Mouse (Mus musculus): Measurements from ENCODE around the gene Agap2.
A peak's percentile ranks its signal among the peaks of the same experiment; 100 is the strongest.
"Not testable (repeated sequence)": the region's sequence is repeated elsewhere in the genome, so short reads cannot be mapped to it uniquely, and the experiment has no call there.

Agap2 gene

DNA sequence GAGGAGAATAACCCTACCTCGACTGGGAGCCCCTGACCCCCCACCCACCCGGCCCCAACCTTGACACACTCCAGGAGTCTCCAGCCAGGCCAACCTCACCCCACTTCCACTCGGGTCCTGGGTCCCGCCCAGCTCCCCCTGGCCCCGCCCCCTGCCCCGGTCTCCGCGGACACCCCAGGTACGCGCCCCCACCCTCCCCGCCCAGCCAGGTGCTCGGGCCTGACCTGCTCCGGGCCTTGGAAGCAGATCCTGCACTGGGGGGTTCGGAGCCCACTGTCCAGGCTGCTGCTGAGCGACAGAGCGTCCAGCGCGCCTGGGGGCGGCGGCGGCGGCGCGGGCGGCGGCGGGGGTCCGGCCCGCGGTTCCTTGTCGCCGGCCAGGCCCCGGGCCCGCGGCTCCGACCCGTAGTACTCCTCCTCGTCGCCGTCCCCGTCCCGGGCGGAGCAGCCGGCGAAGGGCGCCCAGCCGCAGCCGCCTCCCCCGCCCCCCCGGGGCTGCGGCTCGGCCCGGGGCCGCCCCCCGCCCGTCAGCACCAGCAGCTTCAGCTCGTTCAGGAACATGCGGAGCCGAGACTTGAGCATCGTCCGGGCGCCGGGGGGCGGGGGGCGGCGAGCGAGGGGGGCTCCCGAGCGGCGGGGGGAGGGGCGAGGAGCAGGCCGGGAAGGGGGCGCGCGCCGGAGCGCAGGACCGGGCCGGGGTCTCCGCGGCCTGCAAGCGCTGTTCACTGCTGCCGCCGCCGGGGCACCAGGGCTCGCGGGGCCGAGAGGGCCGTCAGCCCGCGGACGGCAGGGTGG lies 15.7 kb upstream of the Agap2 start:
- DNase-seq (ENCODE audit: low spot score), result peak; percentile 28

DNA sequence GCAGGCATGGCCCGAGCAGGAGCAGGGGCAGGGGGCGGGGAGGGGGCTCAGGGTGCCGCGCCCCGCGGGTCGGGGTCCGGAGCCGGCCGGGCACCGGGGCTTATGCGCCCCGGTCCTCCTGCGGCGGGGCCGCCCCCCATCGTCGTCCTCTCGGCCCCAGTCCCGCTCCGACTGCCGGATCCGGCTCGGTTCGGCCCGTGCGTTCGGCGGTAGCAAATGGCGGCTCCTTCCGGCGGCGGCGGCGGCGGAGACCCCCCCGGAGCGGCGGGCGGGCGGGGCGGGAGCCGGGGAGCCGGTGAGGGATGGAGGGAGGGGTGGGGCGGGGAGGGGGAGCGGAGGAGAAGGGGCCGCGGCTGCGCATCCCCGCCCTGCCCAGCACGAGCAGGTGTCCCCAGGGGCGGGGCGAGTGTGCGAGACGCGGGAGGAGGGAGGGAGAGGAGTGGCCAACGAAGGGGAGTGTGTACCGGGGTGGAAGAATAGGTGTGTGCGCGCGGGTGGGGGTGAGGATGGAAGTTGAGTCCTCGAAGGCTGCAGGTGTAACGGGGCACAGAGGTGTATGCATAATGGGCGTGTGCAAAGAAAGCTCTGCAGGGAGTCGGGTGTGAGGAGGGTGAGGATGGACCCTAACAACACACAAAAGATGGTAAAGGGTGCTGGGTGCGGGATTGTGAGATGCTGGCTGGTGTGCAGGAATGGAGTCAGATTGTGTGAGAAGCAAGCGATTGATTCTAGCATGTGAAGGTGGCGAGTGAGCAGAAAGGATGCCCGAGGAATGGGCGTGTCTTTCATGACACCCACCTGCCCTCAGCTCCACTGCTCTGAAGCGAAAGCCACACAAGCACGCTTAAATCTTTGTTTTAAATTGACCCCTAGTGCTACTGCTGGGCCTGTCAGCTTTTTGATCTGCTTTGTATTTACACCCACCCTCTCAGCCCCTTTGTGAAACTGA lies 14.8 kb upstream of the Agap2 start, which contains the start of gene March9:
Gene March9, minus strand, starts transcription at position 217 of the 949 bp plus-strand sequence.
- peak; percentile 76 for DNase-seq (ENCODE audit: low spot score)

DNA sequence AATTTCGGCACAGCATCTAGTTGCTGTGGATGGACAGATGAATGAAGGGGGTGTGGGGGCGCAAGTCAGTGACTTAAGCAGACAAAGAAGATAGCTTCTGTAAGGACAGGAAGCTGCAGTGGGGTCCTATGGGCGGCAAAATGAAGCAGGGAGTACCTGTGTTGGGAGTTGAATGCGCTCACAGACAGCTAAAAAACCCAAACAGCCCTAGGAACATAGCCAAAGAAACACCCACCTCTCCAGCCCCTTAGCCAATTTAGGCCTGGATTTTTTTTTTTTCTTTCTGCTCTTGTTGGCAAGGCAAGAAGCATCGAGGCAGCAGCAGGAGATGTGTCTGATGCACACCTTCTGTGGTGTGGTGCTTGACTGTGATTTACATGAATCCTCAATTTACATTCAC lies 14.0 kb upstream of the Agap2 start:
- DNase-seq (ENCODE audit: low spot score), result no peak

DNA sequence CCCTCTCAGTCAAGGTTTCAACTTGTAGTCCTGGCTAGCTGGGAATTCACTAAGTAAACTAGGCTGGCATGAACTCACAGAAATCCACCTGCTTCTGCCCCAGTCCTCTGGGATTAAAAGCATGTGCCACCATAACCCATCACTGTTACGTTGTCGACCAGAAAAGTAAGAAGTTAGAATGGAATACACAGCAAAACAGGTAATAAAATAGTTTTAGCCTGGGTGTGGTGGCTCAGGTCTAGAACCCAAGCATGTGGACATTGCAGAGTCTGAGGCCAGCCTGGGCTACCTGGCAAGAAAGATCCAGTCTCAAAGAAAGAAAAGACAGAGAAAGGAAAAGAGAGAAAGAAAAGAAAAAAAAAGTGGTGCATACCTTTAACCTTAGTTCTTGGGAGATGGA lies 13.6 kb upstream of the Agap2 start:
- DNase-seq (ENCODE audit: low spot score), result no peak

DNA sequence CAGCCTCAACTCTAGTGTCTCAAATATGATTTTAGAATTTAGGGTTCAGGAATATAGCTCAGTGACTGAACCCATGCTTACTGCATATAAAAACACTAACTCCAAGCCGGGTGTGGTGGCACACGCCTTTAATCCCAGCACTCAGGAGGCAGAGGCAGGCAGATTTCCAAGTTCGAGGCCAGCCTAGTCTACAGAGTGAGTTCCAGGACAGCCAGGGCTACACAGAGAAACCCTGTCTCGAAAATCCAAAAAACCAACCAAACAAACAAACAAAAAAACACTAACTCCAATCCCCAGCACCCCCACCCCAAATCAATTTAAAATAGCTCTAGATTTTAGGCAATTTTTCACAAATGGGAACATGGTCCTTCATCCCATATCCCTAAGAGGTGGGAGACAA lies 13.0 kb upstream of the Agap2 start:
- not testable (repeated sequence) for DNase-seq (ENCODE audit: low spot score)

DNA sequence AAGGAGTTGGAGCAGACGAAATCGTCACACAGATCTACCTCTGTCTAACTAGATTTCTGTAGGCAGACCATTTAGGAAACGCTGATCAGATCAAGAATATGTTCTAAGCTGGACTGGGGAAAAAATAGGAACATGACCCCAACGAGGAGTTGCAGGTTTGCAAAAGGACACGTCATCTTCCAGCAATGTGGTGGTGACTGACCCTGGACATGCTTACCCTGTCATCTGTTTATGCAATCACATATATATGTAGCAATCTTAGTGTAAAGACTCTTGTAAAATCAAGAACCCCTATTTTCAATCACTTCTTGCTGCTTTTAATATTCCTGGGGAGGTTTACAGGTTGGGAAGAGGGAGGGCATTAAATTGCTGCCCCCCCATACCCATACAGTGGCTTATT lies 12.6 kb upstream of the Agap2 start:
- DNase-seq (ENCODE audit: low spot score), result no peak

DNA sequence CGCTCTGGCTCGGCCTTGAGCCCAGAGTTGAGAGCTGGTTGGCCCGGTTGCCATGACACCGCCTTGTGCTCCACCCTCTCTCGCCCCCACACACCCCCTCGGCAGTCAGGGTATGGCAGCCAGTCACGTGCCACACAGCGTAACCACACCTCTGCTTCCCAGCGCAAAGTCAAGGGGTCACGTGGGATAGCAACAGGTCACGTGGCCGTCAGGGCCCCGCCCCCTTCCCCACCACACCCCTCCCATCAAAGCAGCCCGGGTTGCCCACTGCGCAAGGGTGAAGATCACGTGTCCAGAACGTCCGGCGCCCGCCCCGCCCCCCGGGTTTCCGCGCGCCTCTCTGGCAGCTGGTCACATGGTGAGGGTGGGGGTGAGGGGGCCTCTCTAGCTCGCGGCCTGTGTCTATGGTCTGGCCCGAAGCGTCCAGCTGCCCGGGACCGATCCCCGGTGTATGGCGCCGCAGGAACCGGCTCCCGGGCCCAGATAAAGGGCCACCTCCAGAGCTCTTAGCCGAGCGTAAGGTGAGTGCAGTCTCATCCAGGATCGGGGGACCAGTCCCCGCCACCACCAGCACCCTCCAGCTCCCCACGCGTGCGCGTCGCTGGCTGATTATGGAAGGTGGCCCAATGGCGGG lies 11.7 kb upstream of the Agap2 start, which contains the start of gene Cdk4:
Gene Cdk4, plus strand, starts transcription at position 296 of the 634 bp plus-strand sequence.
- DNase-seq (ENCODE audit: low spot score), result peak; percentile 99

DNA sequence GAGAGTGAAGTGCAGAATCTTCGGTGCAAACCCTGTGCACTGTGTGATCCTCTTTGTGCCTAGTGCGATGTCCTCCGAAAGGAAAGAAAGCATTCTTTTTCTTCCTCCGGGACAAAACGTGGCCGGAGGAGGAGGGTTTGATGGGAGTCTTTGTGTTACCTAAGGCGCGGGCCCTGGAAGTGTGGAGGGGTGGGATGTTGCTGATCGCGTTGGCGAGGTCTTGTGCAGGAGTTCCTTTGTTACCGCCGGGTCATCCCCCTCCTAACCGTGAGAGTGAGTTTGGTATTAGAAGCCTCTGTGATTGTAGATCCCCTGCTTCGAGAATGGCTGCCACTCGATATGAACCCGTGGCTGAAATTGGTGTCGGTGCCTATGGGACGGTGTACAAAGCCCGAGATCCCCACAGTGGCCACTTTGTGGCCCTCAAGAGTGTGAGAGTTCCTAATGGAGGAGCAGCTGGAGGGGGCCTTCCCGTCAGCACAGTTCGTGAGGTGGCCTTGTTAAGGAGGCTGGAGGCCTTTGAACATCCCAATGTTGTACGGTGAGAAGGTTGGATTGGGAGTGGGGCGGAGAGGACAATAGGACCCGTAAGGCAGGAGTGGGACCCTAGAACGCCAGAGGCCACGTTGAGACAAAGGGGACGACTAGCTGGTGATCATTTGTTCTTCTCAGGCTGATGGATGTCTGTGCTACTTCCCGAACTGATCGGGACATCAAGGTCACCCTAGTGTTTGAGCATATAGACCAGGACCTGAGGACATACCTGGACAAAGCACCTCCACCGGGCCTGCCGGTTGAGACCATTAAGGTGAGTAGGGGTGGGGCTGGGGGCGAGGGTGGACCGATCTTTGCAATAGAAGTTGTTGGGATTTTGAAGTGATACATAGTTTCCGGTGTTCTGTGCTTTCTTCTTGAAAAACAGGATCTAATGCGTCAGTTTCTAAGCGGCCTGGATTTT lies 10.9 kb upstream of the Agap2 start:
- DNase-seq (ENCODE audit: low spot score), result peak; percentile 30

DNA sequence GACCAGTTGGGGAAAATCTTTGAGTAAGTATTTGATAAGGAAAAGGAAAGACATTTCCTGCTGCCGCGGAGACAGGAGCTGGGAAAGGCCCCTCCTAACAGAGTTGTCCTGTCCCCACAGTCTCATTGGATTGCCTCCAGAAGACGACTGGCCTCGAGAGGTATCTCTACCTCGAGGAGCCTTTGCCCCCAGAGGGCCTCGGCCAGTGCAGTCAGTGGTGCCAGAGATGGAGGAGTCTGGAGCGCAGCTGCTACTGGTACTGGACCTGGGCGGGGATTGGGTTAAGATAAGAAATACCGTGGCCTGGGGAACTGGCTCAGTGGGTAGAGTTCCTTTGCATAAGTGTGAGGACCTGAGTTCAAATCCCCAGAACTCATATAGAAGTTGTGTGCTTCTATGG lies 9.1 kb upstream of the Agap2 start:
- DNase-seq (ENCODE audit: low spot score), result no peak

DNA sequence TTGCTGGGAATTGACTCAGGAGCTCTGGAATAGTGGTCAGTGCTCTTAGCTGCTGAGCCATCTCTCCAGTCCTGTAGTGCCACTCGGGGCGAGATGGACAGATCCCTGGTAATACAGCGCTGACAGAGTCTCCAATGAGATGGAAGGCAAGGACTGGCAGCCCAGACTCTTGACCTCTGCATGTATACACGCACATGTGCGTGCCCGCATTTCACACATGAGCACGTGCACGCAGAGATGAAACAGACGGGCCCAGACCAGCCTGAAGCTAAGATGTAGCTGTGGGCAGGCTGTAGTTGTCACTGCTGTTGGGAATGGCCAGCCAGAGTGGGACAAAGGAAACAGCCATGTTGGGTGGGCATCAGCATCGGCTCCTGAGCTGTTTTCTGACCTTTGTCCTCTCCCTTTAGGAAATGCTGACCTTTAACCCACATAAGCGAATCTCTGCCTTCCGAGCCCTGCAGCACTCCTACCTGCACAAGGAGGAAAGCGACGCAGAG lies 8.5 kb upstream of the Agap2 start:
- no peak for DNase-seq (ENCODE audit: low spot score)

DNA sequence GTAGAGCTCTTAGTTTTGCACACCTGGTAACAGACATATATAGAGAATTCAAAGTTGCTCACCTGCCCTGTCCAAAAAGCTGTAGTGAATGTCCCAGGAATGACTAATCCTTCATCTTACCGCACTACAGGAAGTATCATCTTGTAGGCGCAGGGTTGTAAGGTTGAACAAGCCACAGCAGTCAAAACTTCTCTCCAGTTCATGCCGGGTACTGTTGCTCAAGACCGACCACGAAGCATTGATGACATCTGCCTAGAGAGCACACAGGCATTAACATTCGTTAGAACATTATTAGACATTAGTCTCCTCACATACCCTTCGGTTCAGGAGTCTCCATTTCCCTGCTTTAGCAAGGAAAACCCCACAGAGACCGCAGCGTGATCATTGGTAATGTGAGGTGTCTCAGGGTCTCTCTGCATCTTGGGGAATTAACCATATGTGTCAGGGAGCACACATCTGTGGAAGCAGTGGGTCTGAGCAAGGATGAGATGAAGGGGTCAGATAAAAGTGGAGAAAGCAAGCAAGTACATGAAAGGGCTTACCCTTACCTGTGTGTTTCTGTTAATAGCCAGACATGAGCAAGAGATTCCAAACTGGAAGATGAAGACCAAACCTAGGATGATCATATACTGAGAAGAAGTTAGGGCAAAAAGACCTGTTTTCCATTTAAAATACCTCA lies 6.6 kb upstream of the Agap2 start:
- no peak for DNase-seq (ENCODE audit: low spot score)

DNA sequence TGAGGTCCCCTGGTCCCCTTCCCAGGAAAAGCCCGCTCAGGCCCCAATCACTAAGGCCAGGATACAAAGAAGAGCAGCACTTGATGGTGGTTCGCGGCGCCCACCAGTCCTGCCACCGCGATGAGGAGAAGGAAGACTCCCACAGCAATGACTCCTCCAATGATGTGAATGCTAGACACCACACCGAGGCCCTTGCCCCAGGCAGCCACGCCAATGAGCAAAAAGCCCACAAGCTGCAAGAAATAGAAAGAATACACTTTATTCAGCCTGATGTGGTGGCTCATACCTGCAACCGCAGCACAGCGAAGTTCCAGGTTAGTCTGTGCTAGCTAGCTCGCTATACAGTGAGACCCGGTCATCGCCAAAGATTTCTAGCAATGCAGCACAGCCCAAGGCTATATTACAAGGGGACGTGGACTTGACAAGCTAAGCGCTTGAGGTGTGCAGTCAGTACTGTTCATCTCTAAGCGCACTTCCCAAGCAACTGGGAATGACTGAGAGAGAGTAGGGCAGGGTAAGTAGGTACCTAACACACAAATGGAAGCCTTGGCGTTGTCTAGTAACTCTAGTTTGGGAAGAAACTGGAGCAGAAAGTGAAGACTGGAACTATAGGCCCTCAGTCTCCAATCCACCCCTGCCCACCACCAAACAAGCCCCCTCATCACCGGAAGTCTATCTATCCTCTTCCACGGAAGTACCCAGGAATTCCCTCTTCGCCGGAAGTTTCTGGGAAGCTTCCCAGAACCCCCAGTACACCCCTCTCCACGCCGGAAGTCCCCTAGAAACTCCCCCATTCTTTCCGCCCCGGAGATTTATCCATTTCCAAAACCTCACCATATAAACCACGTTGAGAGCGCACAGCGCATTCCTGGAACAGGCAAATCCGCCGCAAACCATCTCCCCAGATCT lies 5.5 kb upstream of the Agap2 start:
- no peak for DNase-seq (ENCODE audit: low spot score)

DNA sequence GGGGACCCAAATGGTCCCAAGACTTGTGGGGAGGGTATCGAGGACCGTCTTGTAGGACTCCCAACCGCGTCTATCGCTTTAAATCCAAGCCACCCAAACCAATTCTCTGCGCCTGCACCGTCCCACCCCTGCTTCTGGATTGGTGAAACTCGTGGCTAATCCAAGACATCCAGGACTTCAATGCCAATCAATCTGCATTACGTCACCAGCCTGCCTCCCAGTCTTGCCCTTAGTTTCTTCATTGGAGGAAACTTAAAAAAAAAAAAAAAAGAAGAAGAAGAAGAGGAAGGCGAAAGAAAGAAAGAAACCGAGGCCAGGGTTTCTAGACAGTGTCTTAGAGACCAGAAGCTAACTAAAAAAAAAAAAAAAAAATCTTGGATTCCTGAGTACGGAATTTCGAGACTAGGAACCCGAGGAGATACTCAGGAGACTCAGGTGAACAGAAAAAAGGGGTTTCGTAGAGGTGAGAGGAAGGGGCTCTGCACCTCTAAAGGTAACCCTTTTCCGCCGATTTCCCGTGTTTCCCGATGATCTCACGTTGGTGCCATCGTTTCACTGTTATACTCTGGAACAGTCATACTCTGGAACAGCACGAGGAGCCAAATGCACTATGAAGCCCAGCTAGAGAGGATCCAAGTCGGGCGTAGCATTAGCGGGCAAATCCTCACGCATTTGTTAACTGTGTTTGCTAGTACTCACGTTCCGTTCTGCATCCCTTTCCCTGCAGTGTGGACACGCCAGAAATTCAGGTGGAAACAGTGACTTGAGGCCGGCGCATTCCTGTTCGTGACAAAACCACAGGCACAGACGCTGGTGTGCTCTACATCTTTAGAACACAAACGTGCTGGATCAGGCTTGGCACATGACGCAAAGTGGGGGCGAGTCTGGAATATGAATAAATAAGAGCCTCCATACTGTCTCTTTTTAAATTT lies 4.6 kb upstream of the Agap2 start, which contains the start of gene Tspan31:
Gene Tspan31, minus strand, starts transcription at position 75 of the 932 bp plus-strand sequence.
- DNase-seq (ENCODE audit: low spot score), result peak; percentile 81

DNA sequence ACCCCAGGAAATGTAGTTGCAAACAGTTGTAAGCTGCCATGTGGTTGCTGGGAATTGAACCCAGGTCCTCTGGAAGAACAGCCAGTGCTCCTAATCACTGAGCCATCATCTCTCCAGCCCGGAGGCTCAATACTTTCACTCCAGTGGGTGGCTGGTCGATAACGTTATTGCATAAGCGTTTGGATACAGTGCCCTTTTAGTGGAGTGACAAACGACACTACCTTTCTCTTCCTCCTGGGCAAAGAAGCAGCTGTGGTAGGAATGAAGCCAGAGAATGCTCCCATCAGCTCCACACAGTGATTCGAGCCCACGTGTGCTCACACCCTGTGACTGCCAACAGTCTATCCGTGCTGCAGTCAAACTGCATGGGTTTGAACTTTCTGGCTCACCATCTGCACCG lies 3.9 kb upstream of the Agap2 start:
- no peak for DNase-seq (ENCODE audit: low spot score)

DNA sequence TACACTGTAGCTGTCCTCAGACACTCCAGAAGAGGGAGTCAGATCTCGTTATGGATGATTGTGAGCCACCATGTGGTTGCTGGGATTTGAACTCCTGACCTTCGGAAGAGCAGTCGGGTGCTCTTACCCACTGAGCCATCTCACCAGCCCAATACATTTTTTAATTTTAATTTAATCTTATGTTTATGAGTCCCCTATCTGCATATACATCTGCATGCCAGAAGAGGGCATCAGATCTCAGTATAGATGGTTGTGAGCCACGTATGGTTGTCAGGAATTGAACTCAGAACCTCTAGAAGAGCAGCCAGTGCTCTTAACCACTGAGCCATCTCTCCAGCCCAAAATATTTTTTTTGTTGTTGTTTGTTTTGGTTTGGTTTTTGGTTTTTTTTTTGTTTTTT lies 2.8 kb upstream of the Agap2 start:
- DNase-seq (ENCODE audit: low spot score), result not testable (repeated sequence)

DNA sequence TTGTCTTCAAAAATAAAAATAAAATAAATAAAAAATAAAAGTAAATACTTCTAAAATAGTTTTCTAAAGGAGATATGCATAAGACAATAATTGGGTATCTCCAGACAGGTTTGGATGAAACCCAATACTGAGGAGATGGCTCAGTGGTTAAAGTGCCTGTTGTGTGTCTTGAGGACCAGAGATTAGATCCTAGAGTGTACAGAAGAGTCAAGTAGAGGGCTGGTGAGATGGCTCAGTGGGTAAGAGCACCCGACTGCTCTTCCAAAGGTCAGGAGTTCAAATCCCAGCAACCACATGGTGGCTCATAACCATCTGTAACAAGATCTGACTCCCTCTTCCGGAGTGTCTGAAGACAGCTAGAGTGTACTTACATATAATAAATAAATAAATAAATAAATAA lies 2.1 kb upstream of the Agap2 start:
- not testable (repeated sequence) for DNase-seq (ENCODE audit: low spot score)

DNA sequence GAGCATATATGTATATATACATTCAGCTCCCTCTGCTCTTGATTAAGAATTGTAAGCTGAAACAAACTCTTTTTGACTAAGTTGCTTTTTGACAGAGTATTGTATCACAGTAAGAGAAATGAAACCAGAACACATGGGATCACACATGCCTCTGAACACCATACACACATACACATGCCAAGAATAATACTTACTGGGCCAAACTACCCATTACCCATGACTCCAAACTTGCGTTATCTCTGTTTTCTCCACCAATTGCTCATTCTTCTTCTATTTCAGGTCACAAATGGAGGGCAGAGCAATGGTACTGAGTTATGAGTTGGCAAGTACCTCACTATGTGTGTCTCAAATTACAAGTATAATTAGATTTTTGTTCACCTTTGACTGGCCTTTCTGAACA lies 1.1 kb upstream of the Agap2 start:
- no peak for DNase-seq (ENCODE audit: low spot score)

DNA sequence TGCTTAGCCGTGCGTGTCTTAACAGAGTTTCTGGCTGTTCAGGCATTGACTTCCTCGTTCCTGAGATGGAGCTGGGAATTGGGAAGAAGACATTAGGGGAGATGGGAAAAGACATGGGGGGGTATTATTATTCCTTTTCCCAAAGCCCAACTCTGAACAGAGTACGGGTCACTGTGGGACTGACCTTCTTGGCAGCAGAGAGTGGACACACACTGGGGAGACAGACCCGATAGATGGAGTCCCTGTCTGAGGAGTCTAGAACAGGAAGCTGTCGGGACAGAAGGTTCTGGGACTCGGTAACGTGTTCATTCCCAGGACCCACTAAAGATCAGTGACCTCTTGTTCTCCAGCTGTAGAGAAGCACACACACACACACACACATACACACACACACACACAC lies 567 bp downstream of the Agap2 start:
- DNase-seq (ENCODE audit: low spot score), result no peak
